Mouse (Mus musculus): ENCODE results near the gene Tcf20.

The Tcf20 gene

DNA sequence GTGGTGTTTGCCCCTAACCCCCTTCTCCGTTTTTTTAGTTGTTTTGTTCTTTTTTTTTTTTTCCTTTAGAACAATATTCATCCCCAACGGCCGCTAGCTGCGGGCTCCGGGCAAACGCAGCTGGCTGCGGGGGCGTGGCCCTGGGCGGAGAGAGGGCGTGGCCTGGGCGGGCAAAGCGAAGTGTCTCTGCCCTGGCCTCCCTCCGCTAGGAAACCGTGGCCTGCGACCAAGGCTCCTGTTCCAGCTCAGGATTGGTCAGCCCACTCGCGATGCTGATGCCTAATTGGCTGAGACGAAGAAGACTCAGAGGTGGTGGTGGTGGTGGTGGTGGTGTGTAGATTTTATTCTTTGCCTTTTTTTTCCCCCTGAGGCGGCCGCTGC is at the start of gene Tcf20:
Gene Tcf20, minus strand, starts transcription at position 141 of the 381 bp plus-strand sequence.
- peak; percentile 71 for DNase-seq (ENCODE audit: low read depth, low spot score)

DNA sequence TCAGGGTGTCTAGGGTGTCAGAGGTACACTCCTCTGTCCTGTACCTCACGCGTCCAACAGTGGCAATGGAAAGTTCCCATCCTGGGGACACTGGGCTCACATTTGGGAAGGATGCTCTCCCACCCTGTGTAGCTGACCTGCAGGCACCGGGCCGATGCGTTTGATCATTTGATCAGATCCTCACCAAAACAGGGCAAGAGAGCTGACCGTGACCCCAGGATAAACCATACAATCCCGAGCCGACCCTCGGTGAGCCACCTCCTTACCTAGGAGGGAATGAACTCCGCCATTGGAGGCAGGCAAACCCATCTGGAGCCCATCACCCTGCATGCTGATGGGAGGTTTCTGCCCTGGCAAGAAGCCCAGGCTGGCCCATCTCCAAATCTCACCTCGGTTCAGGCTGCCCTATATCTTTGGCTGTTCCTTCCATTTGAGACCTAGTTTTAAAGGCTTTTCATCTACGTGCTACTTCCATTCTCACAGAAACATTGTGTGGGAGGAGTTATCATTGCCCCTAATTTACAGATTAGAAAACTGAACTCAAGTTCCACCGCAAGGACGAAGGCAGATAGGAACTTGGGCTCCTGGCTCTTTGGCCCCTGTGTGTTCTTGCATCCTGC is 49.3 kb upstream of the Tcf20 start:
- no peak for DNase-seq (ENCODE audit: low read depth, low spot score)

GRCm38 (mm10) chr15:83036089-83036488 is 48.4 kb upstream of the Tcf20 start:
- peak; percentile 44 for DNase-seq (ENCODE audit: low read depth, low spot score)

- DNase-seq (ENCODE audit: low read depth, low spot score): no peak
Measured at GRCm38 (mm10) chr15:83034275-83034977, 46.8 kb upstream of the Tcf20 start.

DNA sequence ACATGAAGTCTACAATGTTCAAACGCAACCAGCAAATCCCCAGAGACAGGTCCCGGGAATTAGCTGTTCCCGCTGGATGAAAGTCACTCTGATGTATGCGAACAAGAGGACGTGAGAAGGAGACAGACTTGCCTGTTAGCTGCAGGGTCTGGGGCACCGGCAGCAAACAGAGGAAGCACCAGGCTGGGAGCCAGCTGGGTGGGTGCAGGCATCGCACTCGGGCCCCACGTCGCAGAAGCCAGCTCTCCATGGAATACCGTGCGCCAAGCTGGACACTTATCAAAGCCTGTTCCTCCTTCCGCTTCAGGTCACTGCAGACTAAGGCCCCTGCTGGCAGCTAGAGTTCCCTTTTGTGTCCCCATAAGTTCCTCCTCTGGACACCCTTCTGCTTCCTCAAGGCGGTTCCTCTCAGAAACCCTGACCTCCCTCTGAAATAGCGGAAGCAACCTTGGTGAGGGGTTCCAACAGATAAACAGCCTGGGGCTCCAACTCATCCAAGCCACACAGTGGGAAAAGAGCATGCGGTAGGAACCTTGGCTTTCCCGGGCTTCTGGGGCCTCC is 45.4 kb upstream of the Tcf20 start, which contains the start of gene Nfam1:
Gene Nfam1, minus strand, starts transcription at position 326 of the 561 bp plus-strand sequence.
- DNase-seq (ENCODE audit: low read depth, low spot score): peak; percentile 49

- DNase-seq (ENCODE audit: low read depth, low spot score): peak; percentile 17
Measured at GRCm38 (mm10) chr15:83030884-83031283, 43.2 kb upstream of the Tcf20 start.

DNA sequence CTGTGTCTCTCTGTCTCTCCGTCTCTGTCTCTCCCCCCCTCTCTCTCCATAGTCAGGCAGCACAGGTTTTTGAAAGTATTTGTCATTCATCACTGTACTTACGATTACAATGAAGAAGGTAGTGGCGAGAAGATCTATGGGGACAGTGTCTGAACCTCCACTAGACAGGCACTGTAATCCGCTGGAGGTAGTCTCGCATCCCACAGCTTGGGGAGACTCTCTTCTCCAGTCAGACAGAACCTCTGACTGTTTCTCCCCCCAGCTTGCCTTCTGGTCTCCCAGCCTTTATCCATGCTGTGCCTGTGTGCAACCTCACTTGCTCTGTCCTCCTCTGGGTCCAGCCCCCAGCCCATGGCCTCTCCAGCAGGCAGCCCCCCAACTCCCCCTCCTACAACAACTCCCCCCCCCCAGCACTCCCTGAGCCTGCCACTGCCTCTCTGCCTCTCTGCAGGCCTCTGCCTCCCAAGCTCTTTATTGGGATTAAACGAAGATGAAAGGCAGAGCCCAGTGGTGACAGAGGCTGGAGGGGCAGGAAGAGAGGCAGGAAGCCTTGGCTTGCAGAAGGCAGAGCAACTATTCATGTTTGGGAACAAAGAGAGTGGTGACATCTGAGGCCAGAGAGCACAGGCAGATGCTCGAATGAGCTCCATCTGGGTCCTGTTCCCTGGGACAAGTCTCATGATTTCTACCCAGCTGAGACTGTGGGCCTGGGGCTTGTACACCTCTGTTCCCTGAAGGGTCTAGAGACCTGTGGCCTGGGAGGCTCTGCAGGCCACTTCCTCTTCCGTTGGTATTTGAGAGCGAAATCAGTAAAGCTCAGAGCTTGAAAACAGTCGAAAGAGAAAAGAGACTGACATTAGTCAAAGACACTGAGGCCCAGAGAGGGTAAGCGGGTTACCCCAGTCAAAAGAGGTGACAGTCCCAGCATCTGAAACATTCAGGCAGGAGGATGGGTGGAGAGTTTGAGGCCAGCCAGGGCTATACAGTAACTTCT is 42.4 kb upstream of the Tcf20 start:
- no peak for DNase-seq (ENCODE audit: low read depth, low spot score)

- no peak for DNase-seq (ENCODE audit: low read depth, low spot score)
Measured at GRCm38 (mm10) chr15:83026129-83026528, 38.5 kb upstream of the Tcf20 start.

GRCm38 (mm10) chr15:83025041-83025760 is 37.5 kb upstream of the Tcf20 start:
- DNase-seq (ENCODE audit: low read depth, low spot score): no peak

GRCm38 (mm10) chr15:83022947-83023346 is 35.3 kb upstream of the Tcf20 start:
- no peak for DNase-seq (ENCODE audit: low read depth, low spot score)

DNA sequence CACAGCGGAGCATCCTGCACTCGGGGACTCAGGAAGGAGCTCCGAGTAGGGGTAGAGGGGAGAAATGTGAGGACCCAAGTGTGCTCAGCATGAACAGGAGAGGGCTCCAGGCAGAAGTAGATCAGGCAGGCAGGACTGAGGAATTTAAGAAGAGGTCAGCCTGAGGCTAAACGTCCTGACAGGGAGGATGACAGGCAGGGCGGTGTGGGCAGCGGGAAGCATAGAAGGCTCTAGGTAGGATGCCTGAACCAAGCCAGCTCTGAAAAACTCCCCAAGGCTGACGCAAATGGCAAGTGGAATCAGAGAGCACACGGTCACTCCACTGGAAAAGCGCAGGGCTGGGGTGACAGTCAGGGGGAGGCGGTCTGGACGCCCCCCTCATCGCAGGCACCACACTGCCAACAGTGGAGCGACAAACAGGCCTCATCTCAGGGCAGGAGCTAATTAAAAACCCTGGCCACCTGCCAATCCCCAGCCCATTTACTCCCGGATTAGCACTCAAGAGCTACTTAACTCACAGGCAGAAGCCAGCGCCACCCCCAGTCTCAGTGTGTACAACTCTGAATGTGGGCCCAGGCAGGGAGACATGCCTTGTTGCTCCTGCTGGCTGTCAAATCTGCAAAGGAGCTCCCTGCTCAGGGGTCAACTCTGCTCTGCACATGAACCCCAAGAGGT is 23.5 kb upstream of the Tcf20 start:
- no peak for DNase-seq (ENCODE audit: low read depth, low spot score)

DNA sequence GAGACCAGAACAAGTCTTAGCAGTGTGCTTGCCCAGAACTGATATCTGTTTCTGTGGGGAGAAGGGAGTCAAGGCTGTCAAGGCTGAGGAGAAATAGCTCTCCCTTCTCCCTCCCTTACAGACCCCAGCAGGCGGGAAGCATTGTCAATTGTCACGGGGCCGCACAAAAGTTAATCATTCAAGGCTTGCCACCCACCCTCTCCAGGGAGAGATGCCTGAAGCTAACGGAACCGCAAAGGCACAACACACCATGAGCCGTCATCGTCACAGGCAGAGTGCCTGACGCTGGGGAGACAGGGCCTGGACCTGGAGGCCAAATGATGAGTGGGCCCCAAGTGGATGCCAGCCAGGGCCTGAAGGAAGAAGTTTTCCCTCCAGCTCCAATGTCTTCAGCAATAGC is 22.8 kb upstream of the Tcf20 start:
- no peak for DNase-seq (ENCODE audit: low read depth, low spot score)

DNA sequence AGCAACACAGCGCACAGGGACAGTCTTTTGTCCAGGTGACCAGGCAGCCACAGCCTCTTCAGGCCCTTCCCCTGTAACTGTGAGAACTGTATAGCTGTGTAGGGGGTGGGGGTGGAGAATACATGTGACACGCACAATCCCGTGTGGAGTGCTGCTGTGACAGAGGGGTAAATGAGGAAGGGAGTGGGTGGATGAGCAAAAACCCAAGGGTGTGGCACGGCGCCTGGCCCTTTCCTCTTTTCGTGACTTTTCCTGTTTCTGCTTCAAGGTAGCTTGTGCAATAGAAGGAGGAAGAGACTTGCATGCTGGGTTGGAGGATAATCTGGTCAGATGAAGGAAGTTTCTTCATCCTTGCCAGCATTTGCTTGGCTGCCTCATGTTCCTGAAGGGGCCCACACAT is 21.9 kb upstream of the Tcf20 start:
- DNase-seq (ENCODE audit: low read depth, low spot score): peak; percentile 34

DNA sequence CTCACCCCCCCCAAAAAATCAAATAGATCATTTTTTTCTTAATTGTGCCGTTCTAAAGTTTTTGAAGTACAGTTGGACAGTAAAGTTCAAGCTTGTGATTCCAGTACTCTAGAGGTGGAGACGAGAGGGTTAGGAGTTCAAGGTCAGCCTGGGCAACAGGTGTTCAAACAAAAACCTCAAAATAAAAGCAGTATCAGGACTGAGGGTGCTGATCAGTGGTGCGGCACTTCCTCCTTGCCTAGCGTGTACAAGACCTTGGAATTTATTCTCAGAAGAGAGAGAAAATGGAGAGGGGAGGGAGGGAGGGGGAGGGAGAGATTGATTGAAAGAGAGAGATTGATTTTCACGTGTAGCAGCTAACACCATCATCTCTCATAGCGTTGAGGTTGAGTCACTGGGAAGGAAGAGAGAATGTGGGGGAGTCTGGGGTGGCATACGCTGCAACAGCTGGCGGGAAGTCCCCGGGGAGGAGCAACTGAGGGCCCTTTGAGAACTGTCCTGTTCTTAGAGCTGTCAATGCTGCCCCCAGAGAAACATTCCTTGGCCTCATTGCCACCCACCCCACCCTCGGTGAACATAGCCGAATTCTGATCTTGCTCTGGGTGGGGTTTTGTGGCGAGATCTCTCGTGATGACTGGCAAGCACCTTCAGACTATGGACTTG is 21.2 kb upstream of the Tcf20 start:
- no peak for DNase-seq (ENCODE audit: low read depth, low spot score)

GRCm38 (mm10) chr15:83007346-83007920 is 19.8 kb upstream of the Tcf20 start:
- no peak for DNase-seq (ENCODE audit: low read depth, low spot score)

DNA sequence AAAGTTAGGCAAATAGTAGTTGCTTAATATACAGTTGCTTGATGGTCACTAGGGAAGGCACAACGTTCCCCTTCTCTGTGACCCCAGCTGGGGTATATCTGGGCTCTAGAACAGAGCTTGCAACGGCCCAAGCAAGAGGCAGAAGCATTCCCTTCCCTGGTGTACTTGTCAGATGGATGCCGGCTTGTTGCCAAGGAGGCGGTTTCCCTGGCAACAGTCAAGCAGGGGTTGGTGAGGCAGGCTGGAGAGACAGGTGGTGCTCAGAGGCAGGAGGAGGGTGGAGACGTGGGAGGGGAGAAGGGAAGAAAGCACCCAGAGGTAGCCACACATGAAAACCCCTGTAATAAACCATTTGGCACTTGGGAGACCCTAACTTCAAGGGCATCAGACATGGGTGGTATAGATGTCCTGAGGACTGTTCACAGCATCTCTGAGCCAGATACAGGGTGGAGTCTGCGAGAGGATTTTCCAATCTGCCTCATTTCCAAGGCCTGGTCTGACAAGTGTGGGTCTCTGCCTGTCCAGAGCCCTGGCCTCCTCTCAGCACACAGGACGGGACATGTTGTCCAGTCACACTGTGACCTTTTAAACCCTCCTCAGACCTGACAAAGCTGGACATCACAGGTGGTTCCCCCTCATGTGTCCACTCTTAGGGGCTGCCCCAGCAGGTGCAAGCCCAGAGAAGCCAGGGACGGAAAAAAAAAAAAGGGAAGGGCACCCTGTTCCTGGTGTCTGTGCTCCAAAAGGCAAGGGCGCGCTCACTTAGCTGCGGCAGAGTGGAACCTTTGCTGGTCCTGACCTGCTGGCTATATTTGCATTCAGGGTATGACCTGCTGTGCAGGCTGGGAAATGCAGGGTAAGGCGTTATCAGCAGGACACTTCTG is 15.2 kb upstream of the Tcf20 start:
- DNase-seq (ENCODE audit: low read depth, low spot score): no peak

DNA sequence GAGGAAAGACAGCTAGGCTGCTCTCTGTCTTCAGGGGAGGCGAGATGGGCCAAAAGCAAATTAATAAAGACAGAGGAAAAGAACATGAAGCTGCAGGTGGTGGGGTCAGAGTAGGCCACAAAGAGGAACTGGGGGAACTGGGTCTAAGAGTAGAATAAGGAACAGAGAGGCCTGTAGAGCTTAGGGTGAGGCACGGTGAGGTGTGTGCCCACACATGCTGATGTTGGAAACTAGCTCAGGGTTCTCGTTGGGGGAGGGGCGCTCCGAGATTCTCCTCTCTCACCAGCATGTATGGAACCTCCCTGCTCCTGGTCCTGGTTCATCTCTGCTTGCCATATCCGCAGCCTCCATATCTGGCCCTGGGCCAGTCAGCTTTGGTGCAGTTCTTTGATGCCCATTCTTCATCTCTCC is 11.1 kb upstream of the Tcf20 start:
- no peak for DNase-seq (ENCODE audit: low read depth, low spot score)

GRCm38 (mm10) chr15:82996431-82996830 is 8.8 kb upstream of the Tcf20 start:
- no peak for DNase-seq (ENCODE audit: low read depth, low spot score)

DNA sequence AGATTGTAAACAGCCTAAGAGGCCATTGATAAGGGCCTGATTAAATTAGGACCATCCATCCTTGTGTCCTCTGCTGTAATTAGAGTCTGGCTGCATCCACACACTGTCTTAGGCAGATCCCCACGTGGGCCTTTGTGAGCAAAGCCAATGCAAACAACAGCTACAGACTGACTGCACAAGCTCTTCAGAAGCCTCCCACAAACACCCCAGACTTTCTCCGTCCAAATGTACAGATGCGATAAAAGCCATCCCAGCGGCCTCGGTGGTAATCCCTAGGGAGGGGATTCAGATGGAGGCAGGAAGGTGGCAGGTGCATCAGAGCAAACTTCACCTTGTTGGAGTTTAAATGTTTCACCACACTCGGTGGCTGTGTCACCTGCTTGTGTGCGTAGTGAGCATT is 7.6 kb upstream of the Tcf20 start:
- DNase-seq (ENCODE audit: low read depth, low spot score): no peak
